8 mouse cellular contexts compared by ENCODE assay signal in the genomic region with DNA sequence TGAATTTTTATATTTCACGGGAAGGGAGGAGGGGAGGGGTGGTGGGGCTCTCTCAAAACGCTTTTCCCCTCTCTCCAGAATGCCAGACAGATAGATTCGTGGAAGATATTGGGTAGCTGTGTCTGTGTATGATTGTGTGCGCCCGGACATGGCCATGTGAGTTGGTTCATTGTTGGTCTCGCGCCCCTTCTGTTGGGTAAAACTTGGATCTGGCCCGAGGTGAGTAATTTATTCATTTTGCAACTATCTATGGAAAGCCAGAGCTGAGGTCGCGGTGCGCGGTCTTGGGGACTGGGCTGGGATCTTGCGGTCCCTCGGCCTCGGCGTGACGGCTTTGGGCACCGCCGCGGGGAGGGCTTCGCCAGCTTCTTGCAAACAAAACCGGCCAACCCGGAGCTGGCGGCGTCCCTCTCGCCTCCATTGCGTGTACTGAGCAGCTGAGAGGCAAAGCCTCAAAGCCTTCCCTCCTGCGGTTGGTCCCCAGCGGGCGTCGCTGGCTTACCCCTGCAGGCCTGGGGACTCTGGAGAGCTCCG. TPM values are rescaled to one million over a fixed set of nuclear protein-coding genes. Genes with fewer than 3 reads are reported as not detected.
A peak's percentile ranks its signal among the peaks of the same experiment; 100 is the strongest.
DNase-seq lines count a peak whose midpoint lies in the region; ATAC-seq and TF ChIP-seq lines count a peak whose summit lies in the region.
"Had no signal": no experiment of that assay in that cellular context is flagged by ENCODE, and none has a peak within 500 bp of the region (broad histone marks: within the 10 kb centered on the region; RNA-seq: fewer than 3 reads in every experiment).

No protein-coding gene starts in this region.

- 0 out of 2 replicates have a peak overlapping the region, but pooled peaks have one; percentile 1 for H3K4me2 ChIP-seq in liver, embryonic 12.5 days
- H3K4me2 ChIP-seq in embryonic facial prominence, embryonic 12.5 days (replicated peaks): peak overlapping the region; percentile 40
- H3K4me2 ChIP-seq in hindbrain, postnatal 0 days (ENCODE audit: low read depth, low read length): peak overlapping the region; percentile 40
- H3K4me2 ChIP-seq in neural tube, embryonic 15.5 days: peak overlapping the region; percentile 24; the same call in 1 of the 2 replicates

- no peaks in the 10 kb centered on the region for H3K9me3 ChIP-seq in liver, embryonic 12.5 days (replicated peaks)
- no peaks in the 10 kb centered on the region for H3K9me3 ChIP-seq in embryonic facial prominence, embryonic 12.5 days
- no peaks in the 10 kb centered on the region for H3K9me3 ChIP-seq in hindbrain, postnatal 0 days (ENCODE audit: low read length)
- no peaks in the 10 kb centered on the region for H3K9me3 ChIP-seq in neural tube, embryonic 15.5 days (replicated peaks)

- 1% methylated on average over 32 of the region's 32 CpGs for WGBS in liver, embryonic 12.5 days (ENCODE audit: insufficient replicate concordance)
- under 1% methylated on average over 32 of the region's 32 CpGs for WGBS in embryonic facial prominence, embryonic 12.5 days
- under 1% methylated on average over 32 of the region's 32 CpGs for WGBS in hindbrain, postnatal 0 days
- WGBS in neural tube, embryonic 15.5 days: under 1% methylated on average over 32 of the region's 32 CpGs
- WGBS in thymus, adult 2 months: 3% methylated on average over 32 of the region's 32 CpGs

- H3K27ac ChIP-seq in liver, embryonic 12.5 days: no peak overlapping the region
- no peak overlapping the region for H3K27ac ChIP-seq in embryonic facial prominence, embryonic 12.5 days
- H3K27ac ChIP-seq in hindbrain, postnatal 0 days: no peak overlapping the region
- no peak overlapping the region for H3K27ac ChIP-seq in neural tube, embryonic 15.5 days (replicated peaks)
- H3K27ac ChIP-seq in thymus, adult 2 months (ENCODE audit: control insufficient read depth, insufficient read depth, low read length): no peak overlapping the region

- H3K4me1 ChIP-seq in liver, embryonic 12.5 days: peaks cover 18% of the 10 kb centered on the region; the same call in 1 of the 2 replicates
- H3K4me1 ChIP-seq in embryonic facial prominence, embryonic 12.5 days: peaks cover 15% of the 10 kb centered on the region; the same call in 1 of the 2 replicates
- no peaks in the 10 kb centered on the region for H3K4me1 ChIP-seq in hindbrain, postnatal 0 days (ENCODE audit: insufficient read depth, low read length)
- peaks cover 27% of the 10 kb centered on the region for H3K4me1 ChIP-seq in neural tube, embryonic 15.5 days
- no peaks in the 10 kb centered on the region for H3K4me1 ChIP-seq in thymus, adult 2 months (replicated peaks; ENCODE audit: control insufficient read depth, insufficient read depth, low read length)

- no peak for DNase-seq in liver
- no peak for DNase-seq in hindbrain, postnatal 0 days (ENCODE audit: low spot score)
- no peak for DNase-seq in frontal cortex, postnatal 10 days (ENCODE audit: low spot score in 2 of 2)
- no peak for DNase-seq in thymus, adult 2 months

- peak overlapping the region; percentile 13; the same call in 1 of the 2 replicates for H3K4me3 ChIP-seq in liver, embryonic 12.5 days
- peak overlapping the region; percentile 31 for H3K4me3 ChIP-seq in embryonic facial prominence, embryonic 12.5 days
- H3K4me3 ChIP-seq in hindbrain, postnatal 0 days (ENCODE audit: low read length): peak overlapping the region; percentile 26
- H3K4me3 ChIP-seq in neural tube, embryonic 15.5 days (replicated peaks): no peak overlapping the region
- no peak overlapping the region for H3K4me3 ChIP-seq in thymus, adult 2 months (ENCODE audit: control insufficient read depth, insufficient read depth, low read length)

- no peak for TF ChIP-seq CTCF in hindbrain, postnatal 0 days (IDR thresholded peaks at IDR 0.05; ENCODE audit: low read depth)
- no peak for TF ChIP-seq CTCF in thymus, adult 2 months (IDR thresholded peaks at IDR 0.05; ENCODE audit: borderline replicate concordance, control insufficient read depth, extremely low read depth, insufficient read depth, low read length, poor library complexity)

- H3K9ac ChIP-seq in liver, embryonic 12.5 days: no peak overlapping the region
- no peak overlapping the region for H3K9ac ChIP-seq in embryonic facial prominence, embryonic 12.5 days
- H3K9ac ChIP-seq in hindbrain, postnatal 0 days (replicated peaks; ENCODE audit: low read length): no peak overlapping the region
- H3K9ac ChIP-seq in neural tube, embryonic 15.5 days (replicated peaks): no peak overlapping the region

- TF ChIP-seq POLR2A in thymus, adult 2 months (IDR thresholded peaks at IDR 0.05; ENCODE audit: control insufficient read depth, extremely low read depth, insufficient read depth, low read length, poor library complexity): no peak

- ATAC-seq in liver, embryonic 12.5 days: no peak
- no peak; the same call in 1 of the 2 replicates for ATAC-seq in embryonic facial prominence, embryonic 12.5 days (ENCODE audit: insufficient number of reproducible peaks, insufficient read depth, low FRiP score, low TSS enrichment)
- no peak for ATAC-seq in hindbrain, postnatal 0 days
- ATAC-seq in neural tube, embryonic 15.5 days (ENCODE audit: low FRiP score): no peak

- peaks cover 100% of the 10 kb centered on the region for H3K27me3 ChIP-seq in liver, embryonic 12.5 days (replicated peaks)
- peaks cover 95% of the 10 kb centered on the region for H3K27me3 ChIP-seq in embryonic facial prominence, embryonic 12.5 days
- H3K27me3 ChIP-seq in hindbrain, postnatal 0 days (ENCODE audit: insufficient read depth, low read length): peaks cover 83% of the 10 kb centered on the region
- peaks cover 94% of the 10 kb centered on the region for H3K27me3 ChIP-seq in neural tube, embryonic 15.5 days (replicated peaks)
- H3K27me3 ChIP-seq in thymus, adult 2 months (ENCODE audit: control insufficient read depth, insufficient read depth, low read length): peaks cover 38% of the 10 kb centered on the region

- H3K36me3 ChIP-seq in liver, embryonic 12.5 days: no peaks in the 10 kb centered on the region
- H3K36me3 ChIP-seq in embryonic facial prominence, embryonic 12.5 days: no peaks in the 10 kb centered on the region
- no peaks in the 10 kb centered on the region for H3K36me3 ChIP-seq in hindbrain, postnatal 0 days (ENCODE audit: insufficient read depth, low read length)
- H3K36me3 ChIP-seq in neural tube, embryonic 15.5 days: no peaks in the 10 kb centered on the region
- no peaks in the 10 kb centered on the region for H3K36me3 ChIP-seq in thymus, adult 2 months (ENCODE audit: control insufficient read depth, insufficient read depth, low read length)

RNA-seq across cellular contexts. Expression of a gene that starts 0.3 kb away (rescaled TPM):
- polyA plus RNA-seq in liver, embryonic 12.5 days (2016; fragmentation: Nextera tagmentation; extraction: Ambion mirVana): 19.9 and 20.1 TPM in 2 replicates
- polyA plus RNA-seq in embryonic facial prominence, embryonic 12.5 days (2016; fragmentation: Nextera tagmentation; extraction: Ambion mirVana): 13.6 and 14.1 TPM in 2 replicates
- total RNA-seq in hindbrain, postnatal 0 days (2014; rRNA removed): 37.0 and 43.1 TPM in 2 replicates
- polyA plus RNA-seq in hindbrain, postnatal 0 days (2015; fragmentation: Nextera tagmentation; extraction: Ambion mirVana): 36.8 and 39.2 TPM in 2 replicates
- 33.7 and 36.1 TPM in 2 replicates for polyA plus RNA-seq in neural tube, embryonic 15.5 days (2015; fragmentation: Nextera tagmentation; extraction: Ambion mirVana)
- polyA plus RNA-seq in thymus, adult 2 months (2012; rRNA removed): 63.0 and 69.4 TPM in 2 replicates

RNA-seq across cellular contexts. Expression of a gene that starts 0.5 kb away (rescaled TPM):
- polyA plus RNA-seq in liver, embryonic 12.5 days (2016; fragmentation: Nextera tagmentation; extraction: Ambion mirVana): not detected in 2 replicates
- polyA plus RNA-seq in embryonic facial prominence, embryonic 12.5 days (2016; fragmentation: Nextera tagmentation; extraction: Ambion mirVana): 5.8 and 6.6 TPM in 2 replicates
- total RNA-seq in hindbrain, postnatal 0 days (2014; rRNA removed): 0.10 TPM in 1 of 2 replicates, not detected in the other
- not detected in 2 replicates for polyA plus RNA-seq in hindbrain, postnatal 0 days (2015; fragmentation: Nextera tagmentation; extraction: Ambion mirVana)
- not detected in 2 replicates for polyA plus RNA-seq in neural tube, embryonic 15.5 days (2015; fragmentation: Nextera tagmentation; extraction: Ambion mirVana)
- polyA plus RNA-seq in thymus, adult 2 months (2012; rRNA removed): not detected in 2 replicates
- total RNA-seq: common myeloid progenitor, adult 5-6 weeks had no signal

Comparison
In these comparisons a context has a peak if more than half of its experiments do, and no peak if none do; other contexts are left out.
1. H3K4me3 ChIP-seq: peak in liver, embryonic 12.5 days (single experiment), embryonic facial prominence, embryonic 12.5 days (single experiment) and hindbrain, postnatal 0 days (single experiment); none in neural tube, embryonic 15.5 days (single experiment) and thymus, adult 2 months (single experiment).
2. Peak in every context shown above with its lines, with median percentiles within 50 percentile points of each other: H3K4me2 ChIP-seq.